ENCODE assay signal across 24 mouse cellular contexts in genomic region chr10:29589739-29590138, GRCm38 (mm10). TPM values are rescaled to one million over a fixed set of nuclear protein-coding genes. Genes with fewer than 3 reads are reported as not detected.
A peak's percentile ranks its signal among the peaks of the same experiment; 100 is the strongest.
DNase-seq lines count a peak whose midpoint lies in the region; ATAC-seq and TF ChIP-seq lines count a peak whose summit lies in the region.
"Had no signal": no experiment of that assay in that cellular context is flagged by ENCODE, and none has a peak within 500 bp of the region (broad histone marks: within the 10 kb centered on the region; RNA-seq: fewer than 3 reads in every experiment).

No protein-coding gene starts in this region.

- no peak for TF ChIP-seq CTCF in brain, embryonic 14.5 days (IDR thresholded peaks at IDR 0.05; ENCODE audit: borderline replicate concordance, extremely low read depth, insufficient read depth, insufficient read length)

- no peaks in the 10 kb centered on the region for H3K27me3 ChIP-seq in forebrain, embryonic 13.5 days
- no peaks in the 10 kb centered on the region for H3K27me3 ChIP-seq in forebrain, embryonic 10.5 days (ENCODE audit: poor library complexity, severe bottlenecking)
- no peaks in the 10 kb centered on the region for H3K27me3 ChIP-seq in forebrain, embryonic 15.5 days
- no peaks in the 10 kb centered on the region for H3K27me3 ChIP-seq in forebrain, embryonic 12.5 days
- H3K27me3 ChIP-seq: CH12.LX; embryonic facial prominence, embryonic 13.5 days; embryonic facial prominence, embryonic 15.5 days had no signal

- no peaks in the 10 kb centered on the region for H3K9me3 ChIP-seq in forebrain, embryonic 13.5 days (replicated peaks)
- no peaks in the 10 kb centered on the region for H3K9me3 ChIP-seq in forebrain, embryonic 10.5 days
- no peaks in the 10 kb centered on the region for H3K9me3 ChIP-seq in forebrain, embryonic 15.5 days
- no peaks in the 10 kb centered on the region for H3K9me3 ChIP-seq in forebrain, embryonic 12.5 days
- H3K9me3 ChIP-seq: embryonic facial prominence, embryonic 13.5 days; embryonic facial prominence, embryonic 15.5 days; G1E had no signal

- peak; percentile 71; the same call in 1 of the 2 replicates for ATAC-seq in forebrain, embryonic 13.5 days
- peak; percentile 69; the same call in 1 of the 2 replicates for ATAC-seq in forebrain, embryonic 15.5 days (replicated peaks)
- ATAC-seq in forebrain, embryonic 12.5 days (ENCODE audit: low FRiP score) = no peak
- ATAC-seq: activated CD4-positive, CD25-positive, alpha-beta regulatory T cell, adult 4 months; CD4-positive, CD25-positive, alpha-beta regulatory T cell, adult 4 months; Patski had no signal

- H3K4me1 ChIP-seq in forebrain, embryonic 13.5 days = no peaks in the 10 kb centered on the region
- no peaks in the 10 kb centered on the region for H3K4me1 ChIP-seq in forebrain, embryonic 10.5 days
- no peaks in the 10 kb centered on the region for H3K4me1 ChIP-seq in forebrain, embryonic 15.5 days
- no peaks in the 10 kb centered on the region for H3K4me1 ChIP-seq in forebrain, embryonic 12.5 days
- H3K4me1 ChIP-seq: embryonic facial prominence, embryonic 15.5 days had no signal

- no peak for TF ChIP-seq POLR2A in brain, embryonic 14.5 days (IDR thresholded peaks at IDR 0.05; ENCODE audit: borderline replicate concordance, extremely low read depth, insufficient read depth, insufficient read length, poor library complexity, severe bottlenecking)

- no peak overlapping the region for H3K4me3 ChIP-seq in forebrain, embryonic 13.5 days
- no peak overlapping the region for H3K4me3 ChIP-seq in forebrain, embryonic 10.5 days
- H3K4me3 ChIP-seq in forebrain, embryonic 15.5 days = no peak overlapping the region
- no peak overlapping the region for H3K4me3 ChIP-seq in forebrain, embryonic 12.5 days (replicated peaks)
- H3K4me3 ChIP-seq: embryonic facial prominence, embryonic 13.5 days; embryonic facial prominence, embryonic 15.5 days; erythroblast, embryonic 14.5 days had no signal

- no peak overlapping the region for H3K9ac ChIP-seq in forebrain, embryonic 13.5 days
- H3K9ac ChIP-seq in forebrain, embryonic 15.5 days (replicated peaks) = no peak overlapping the region
- H3K9ac ChIP-seq in forebrain, embryonic 12.5 days = no peak overlapping the region
- H3K9ac ChIP-seq: embryonic facial prominence, embryonic 13.5 days; embryonic facial prominence, embryonic 15.5 days had no signal

- H3K36me3 ChIP-seq in forebrain, embryonic 13.5 days (ENCODE audit: poor library complexity, severe bottlenecking) = no peaks in the 10 kb centered on the region
- H3K36me3 ChIP-seq in forebrain, embryonic 10.5 days (replicated peaks) = no peaks in the 10 kb centered on the region
- H3K36me3 ChIP-seq in forebrain, embryonic 15.5 days = no peaks in the 10 kb centered on the region
- H3K36me3 ChIP-seq in forebrain, embryonic 12.5 days (replicated peaks) = no peaks in the 10 kb centered on the region
- H3K36me3 ChIP-seq: embryonic facial prominence, embryonic 13.5 days; embryonic facial prominence, embryonic 15.5 days; G1E had no signal

- DNase-seq in forebrain, embryonic 10.5 days (ENCODE audit: extremely low spot score, low spot score) = no peak
- DNase-seq in brain, embryonic 14.5 days (ENCODE audit: low read depth) = peak; percentile 17
- DNase-seq: adrenal gland, adult 8-10 months; adrenal gland, postnatal 14 days; adrenal gland, postnatal 36 days; B cell, adult 2 months; cerebellum, adult 11 months; cerebellum, adult 18-20 months; cerebellum, adult 8-10 months; cerebellum, adult 9-11 months; cerebellum, postnatal 14 days; cerebellum, postnatal 36 days; embryo, embryonic 11 days had no signal

- no peak overlapping the region for H3K4me2 ChIP-seq in forebrain, embryonic 13.5 days
- H3K4me2 ChIP-seq in forebrain, embryonic 15.5 days (replicated peaks) = no peak overlapping the region
- no peak overlapping the region for H3K4me2 ChIP-seq in forebrain, embryonic 12.5 days
- H3K4me2 ChIP-seq: embryonic facial prominence, embryonic 13.5 days; embryonic facial prominence, embryonic 15.5 days had no signal

- no peak overlapping the region for H3K27ac ChIP-seq in forebrain, embryonic 13.5 days
- H3K27ac ChIP-seq in forebrain, embryonic 10.5 days = no peak overlapping the region
- no peak overlapping the region for H3K27ac ChIP-seq in forebrain, embryonic 15.5 days (replicated peaks)
- H3K27ac ChIP-seq in forebrain, embryonic 12.5 days = no peak overlapping the region
- H3K27ac ChIP-seq: embryonic facial prominence, embryonic 13.5 days; embryonic facial prominence, embryonic 15.5 days had no signal

RNA-seq across cellular contexts. Expression of gene Rspo3, which starts 54.1 kb away (rescaled TPM):
- 26.8 and 33.8 TPM in 2 replicates for polyA plus RNA-seq in forebrain, embryonic 13.5 days (2015; fragmentation: Nextera tagmentation; extraction: Ambion mirVana)
- polyA plus RNA-seq in forebrain, embryonic 10.5 days (2016; fragmentation: Nextera tagmentation; extraction: Ambion mirVana) = 37.9 and 45.1 TPM in 2 replicates
- 19.9 and 25.0 TPM in 2 replicates for polyA plus RNA-seq in forebrain, embryonic 15.5 days (2015; fragmentation: Nextera tagmentation; extraction: Ambion mirVana)
- polyA plus RNA-seq in forebrain, embryonic 12.5 days (2016; fragmentation: Nextera tagmentation; extraction: Ambion mirVana) = 31.7 and 45.8 TPM in 2 replicates
- 5.1 and 7.2 TPM in 2 replicates for polyA plus RNA-seq in brain, embryonic 14.5 days (2012; rRNA removed)
- polyA plus RNA-seq: CD4-positive, CD25-positive, alpha-beta regulatory T cell, adult 4 months; erythroblast, embryonic 14.5 days had no signal
